Mouse (Mus musculus): ENCODE measurements around the gene Ntm.

The Ntm gene

DNA sequence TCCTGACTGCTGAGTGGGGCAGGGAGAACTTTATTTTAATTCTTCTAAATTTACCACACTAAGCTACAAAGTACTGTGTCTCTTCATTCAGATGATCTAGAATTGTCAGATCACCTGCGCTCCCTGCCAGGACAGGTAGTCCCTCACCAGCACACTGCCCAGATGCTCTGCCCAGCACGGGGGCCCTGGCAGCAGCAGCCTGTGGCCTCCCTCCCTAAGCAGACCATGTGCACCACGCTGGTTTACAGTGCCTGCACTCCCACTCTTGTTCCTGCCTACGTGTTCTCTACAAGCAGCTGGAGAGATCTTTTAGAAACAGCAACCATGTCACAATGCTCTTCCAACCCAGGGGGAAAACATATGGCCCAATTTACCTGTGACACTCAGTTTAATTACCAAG lies 490.7 kb downstream of the Ntm start:
- no peak for DNase-seq (ENCODE audit: low read depth)

DNA sequence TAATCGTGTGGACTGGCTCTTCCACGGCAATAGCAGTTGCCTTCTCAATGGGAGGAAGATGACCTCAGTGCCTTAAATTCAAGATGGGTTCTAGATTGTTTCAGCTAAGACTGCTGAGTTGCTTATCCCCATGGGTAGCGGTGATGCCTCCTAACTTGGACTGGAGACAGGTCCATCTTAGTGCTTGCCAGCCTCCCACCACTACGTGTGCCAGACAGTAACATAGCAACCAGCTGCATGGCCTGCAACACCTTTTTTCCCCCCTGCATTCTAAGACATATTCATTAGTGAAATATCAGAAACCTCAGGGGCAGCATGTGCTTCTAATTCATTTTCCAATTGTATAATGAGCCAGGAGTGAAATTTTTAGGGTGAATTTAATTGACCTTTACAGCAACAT lies 498.2 kb downstream of the Ntm start:
- DNase-seq (ENCODE audit: low read depth) = no peak

DNA sequence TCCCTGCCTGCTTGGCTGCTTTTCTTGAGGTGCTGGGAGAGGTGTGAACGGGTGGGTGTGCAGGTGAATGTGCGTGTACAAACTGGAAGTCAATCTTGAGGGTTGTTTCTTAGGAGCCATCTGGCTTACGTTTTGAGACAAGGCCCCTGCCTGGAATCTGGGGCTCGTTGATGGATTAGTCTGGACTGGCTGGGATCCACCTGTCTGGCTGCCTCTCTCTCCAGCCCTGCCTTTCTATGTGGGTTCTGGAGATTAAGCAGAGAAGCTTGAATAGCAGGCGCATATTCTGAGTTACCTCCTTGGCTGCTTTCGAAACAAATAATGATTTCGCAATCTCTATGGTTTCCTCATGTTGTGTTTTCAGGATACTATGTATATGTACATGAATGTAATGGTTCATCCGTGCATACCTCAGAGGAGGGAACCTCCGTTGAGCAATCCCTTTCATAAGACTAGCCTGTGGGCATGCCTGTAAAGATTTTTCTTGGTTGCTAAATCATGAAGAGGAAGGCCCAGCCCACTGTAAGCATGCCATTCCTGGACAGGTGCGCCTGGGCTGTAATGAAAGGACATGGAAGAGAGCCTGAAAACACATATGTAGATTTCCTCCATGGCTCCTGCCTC lies 499.9 kb downstream of the Ntm start:
- DNase-seq (ENCODE audit: low read depth) = no peak

DNA sequence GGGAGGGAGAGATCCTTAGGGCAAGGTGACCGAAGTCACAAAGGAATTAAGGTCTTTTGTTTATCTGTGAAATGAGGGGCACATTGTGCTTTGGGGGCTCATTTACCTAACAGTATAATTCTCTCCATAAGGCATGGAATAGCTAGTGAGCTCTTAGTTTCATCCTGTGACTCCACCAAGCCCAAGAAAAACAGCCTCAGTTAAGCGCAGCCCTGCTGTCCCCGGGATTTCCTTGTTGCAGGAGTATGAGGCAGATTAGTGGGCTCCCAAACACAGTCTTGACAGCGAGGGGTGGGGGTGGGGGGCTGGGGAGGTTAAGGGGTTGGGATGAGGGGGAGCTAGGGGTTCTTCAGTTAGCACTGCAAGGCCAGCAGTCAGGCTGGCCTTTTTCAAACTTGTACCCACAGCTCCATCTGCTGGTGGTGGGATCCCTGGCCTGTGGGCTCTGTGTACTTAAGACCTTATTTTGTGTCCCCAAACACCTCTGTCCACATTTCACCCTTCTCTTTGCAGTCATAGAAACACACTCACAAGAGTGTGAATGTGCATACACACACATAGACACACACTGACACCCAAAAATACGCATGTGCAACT lies 504.9 kb downstream of the Ntm start:
- peak; percentile 1 for DNase-seq (ENCODE audit: low read depth)

DNA sequence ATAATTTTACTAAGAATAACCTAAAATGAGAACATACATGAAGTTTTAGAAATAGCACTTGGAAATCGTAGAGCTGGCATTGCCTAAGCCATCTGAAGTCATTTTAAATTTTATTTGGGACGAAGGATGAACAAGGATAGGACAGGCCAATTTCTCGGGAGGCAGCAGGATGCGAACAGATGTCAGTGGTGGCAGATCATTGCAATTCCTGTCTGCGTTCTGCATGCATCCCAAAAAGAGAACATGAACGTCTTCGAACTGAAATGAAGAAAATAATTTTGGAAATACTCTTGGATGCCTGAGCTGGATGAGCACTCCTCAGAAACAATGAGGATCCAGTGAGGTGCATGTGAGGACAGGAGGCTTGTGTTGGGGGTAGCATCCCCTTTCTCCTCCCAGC lies 506.9 kb downstream of the Ntm start:
- DNase-seq (ENCODE audit: low read depth) = no peak

DNA sequence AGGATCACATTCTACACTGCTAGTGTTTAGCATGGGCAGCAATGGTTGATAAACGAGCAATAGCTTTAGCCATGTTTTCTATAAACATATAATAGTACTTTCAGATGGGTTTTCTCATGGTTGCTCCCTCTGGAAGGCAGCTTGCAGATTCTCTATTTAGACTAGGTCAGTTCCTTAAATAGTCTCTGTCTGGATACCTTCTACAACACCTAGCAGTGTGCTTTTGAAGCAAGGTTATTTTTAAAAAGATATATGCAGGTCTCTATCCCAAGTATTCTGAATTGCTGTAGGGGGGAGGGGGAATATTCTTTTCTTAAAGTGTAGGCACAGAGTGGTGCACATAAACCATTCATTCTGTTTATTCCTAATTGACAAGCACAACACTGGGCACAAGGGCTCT lies 511.7 kb downstream of the Ntm start:
- DNase-seq (ENCODE audit: low read depth) = no peak

DNA sequence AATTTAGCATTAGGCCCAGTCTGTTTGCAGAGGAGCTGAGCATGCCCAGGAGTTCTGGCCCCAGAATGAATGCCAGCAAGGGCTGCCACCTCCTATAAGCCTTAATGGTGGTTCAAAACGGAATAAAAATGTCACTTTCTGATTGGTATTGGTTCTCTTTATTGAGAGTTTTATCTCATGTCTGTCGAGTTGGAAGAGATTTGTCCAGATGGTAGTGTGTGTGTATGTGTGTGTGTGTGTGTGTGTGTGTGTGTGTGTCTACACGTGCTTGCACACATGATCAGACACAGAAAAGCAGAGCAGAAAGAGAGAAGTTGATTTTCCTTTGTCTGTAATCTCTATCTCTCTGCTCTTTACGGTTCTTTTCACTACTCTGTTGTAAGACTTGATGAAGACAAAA lies 518.9 kb downstream of the Ntm start:
- no peak for DNase-seq (ENCODE audit: low read depth)

DNA sequence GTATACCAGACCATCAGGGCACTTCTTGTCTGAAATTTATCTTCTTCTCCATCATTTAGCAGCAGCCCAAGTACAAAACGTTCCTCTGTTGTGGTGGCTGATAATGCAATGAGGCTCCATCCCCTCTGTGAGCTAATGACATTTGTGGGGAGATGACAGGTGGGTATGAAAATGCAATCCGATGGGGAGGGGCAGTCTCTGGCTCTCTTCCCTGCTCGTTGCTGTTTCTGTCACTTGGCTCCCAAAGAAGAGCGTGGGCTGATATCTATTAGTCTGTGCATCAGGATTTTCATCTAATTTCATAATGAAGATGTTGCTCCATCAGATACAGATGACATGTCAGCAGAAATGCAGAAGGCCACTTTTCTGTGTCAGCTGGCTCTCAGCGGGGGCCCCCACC lies 523.5 kb downstream of the Ntm start:
- no peak for DNase-seq (ENCODE audit: low read depth)

DNA sequence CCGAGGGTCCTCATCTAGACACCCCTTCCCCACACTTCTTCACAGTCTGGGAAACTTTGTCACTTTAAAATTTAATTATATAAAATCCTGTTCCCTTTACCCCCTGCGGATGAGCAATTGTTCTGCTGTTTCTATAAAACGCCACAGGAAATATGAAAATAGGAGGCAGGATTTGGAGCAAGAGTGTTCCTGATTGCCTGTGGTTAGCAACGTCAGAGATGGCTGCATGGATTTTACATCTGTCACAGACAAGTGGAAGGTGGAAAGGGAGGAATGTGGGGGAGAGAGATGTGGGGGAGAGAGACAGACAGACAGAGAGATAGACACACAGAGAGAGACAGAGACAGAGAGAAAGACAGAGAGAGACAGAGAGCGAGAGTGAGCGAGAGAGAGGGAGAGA lies 528.3 kb downstream of the Ntm start:
- no peak for DNase-seq (ENCODE audit: low read depth)

DNA sequence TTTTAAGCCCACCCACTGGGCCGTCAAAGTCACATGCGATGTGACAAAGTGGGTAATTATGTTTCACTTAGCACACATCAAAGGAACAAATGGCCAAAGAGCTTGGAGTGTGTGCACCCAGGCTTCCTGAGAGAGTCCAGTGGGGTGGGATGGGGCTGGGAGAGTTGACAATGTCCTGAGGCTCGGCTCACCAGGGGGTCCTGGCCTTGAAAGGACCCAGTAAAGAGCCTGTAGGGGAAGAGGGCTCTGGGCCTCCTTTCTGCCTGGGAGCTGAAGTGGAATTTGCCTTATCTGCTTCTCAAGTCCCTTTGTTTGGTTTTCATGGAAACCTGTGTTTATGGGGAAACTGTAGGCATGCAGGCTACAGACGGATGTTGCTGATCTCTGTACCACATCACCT lies 529.0 kb downstream of the Ntm start:
- no peak for DNase-seq (ENCODE audit: low read depth)

DNA sequence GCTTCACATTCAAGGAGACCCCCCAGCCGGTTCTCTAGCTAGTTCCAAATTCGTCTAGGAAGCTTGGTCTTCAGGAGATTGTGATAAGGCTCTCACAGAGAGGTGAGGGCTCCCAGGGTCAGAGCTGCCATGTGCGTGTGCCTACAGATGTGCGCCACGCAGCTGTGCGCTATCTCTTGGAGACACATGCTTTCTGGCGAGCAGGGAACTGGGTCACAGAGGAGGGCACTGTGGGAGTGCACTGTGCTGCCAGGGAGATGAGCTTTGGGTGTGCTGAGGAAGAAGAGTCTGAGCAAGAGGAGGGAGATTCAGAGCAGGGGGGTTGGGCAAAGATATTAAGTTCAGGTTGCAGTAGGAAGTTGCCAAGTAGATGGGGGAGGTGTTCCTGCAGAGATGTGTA lies 529.8 kb downstream of the Ntm start:
- no peak for DNase-seq (ENCODE audit: low read depth)

DNA sequence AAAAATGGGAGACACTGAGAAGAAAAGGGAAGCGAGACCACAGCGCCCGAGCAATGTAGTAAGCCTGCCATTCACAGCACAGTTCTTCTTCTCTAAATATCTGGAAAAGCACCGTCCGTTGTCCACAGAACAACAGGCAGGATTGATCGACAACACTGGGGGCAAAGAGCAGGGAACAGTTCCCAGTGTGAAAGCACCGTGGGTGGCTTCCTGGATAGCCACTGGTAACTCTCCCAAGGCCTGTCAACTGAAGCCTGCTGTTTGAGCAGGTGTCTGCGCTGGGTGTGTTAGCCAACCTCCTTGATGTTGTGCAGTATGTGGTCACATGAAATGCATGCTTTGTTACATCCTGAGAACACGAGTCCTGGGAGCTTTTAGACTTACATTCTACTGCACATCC lies 531.4 kb downstream of the Ntm start:
- no peak for DNase-seq (ENCODE audit: low read depth)

DNA sequence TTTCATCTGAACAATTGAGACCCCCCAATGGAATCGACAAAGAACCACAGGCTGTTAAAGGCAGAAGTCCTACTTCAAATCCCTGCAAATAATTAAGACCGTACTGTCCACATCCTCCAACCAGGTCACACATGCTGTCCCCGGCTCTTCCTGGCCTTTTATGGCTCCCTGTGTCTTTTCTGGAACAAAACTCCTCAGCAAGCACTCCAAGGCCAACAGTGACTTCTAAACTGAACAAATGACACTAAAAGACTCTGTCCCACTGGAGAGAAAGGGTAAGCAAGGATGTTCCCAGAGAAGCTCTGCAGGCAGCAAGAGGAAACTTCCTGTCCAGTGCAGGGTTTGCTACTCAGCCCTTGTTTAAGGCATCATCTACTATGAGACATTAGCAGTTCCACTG lies 532.8 kb downstream of the Ntm start:
- DNase-seq (ENCODE audit: low read depth) = no peak

DNA sequence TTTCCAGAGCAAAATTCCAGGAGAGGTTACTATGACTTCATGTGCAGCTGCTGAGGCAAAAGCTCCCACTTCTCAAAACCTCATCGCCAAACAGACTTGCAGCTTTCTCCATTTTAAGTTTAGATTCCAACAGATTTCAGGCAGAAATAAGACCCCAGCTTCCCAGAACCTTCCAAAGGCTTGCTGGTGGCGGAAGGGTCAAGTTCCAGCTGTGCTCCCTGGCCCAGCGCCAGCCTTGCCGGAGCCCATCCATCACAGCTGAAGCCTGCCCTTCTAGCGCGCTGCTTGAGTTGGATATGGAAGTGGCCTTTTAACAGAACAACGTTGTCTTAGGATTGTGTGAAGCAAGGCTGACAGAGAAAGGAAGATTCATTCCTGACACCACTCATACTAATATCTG lies 534.6 kb downstream of the Ntm start:
- no peak for DNase-seq (ENCODE audit: low read depth)

DNA sequence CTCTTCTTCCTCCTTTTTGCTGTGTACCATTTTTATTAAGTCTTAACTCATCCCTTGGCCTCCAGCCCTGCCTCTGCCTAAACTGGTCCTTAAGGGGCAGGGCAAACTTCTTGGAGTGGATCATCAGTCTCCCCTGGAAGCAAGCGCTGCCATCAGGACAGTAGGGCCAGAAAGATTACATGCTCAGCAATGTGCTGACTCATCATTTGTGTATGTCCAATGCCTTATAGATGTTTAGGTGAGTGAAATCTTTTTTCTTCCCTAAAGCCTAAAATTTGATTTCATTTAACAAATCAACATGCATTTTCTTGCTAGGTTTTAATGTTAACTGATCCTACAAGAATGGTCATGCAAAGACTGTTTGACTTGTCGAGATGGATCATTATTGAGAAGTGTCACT lies 536.7 kb downstream of the Ntm start:
- DNase-seq (ENCODE audit: low read depth) = no peak

DNA sequence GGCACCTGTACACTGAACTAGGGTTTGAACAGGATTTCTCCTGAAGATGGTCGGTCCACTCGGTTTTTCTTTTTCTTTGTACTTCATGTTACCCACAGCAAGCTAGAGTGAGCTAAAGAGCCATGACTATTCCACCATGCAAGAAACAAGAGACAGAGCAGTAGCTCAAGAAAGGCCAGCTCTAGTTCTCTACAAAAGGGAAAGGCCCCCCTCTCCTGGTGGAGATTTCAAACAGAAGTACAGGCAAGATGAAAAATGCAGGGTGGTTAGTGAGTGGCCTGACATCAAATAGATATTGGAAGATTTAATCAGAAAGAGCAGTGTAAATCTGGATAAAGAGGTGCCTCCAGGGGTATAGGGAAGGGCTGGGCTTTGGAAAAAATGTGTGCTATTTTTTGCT lies 547.4 kb downstream of the Ntm start:
- DNase-seq (ENCODE audit: low read depth) = no peak

DNA sequence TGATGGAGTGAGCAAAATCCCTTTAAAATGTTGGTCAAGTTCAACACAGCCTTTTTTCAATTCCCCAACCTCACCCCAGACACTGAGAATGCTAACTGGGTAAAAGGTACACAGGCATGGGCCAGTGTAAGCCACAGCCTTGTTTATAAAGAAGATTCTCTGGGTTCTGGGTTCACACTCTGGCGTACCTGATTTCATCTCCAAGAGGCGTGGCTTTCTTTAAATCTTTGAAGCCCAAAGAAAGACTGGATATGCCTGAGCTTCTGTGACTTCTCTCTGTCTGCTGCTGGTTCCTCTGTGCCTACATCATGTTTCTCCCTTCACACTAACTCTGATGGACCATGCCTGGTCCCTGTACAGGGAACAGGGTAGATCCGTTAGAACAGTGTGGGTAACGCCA lies 549.8 kb downstream of the Ntm start:
- no peak for DNase-seq (ENCODE audit: low read depth)

DNA sequence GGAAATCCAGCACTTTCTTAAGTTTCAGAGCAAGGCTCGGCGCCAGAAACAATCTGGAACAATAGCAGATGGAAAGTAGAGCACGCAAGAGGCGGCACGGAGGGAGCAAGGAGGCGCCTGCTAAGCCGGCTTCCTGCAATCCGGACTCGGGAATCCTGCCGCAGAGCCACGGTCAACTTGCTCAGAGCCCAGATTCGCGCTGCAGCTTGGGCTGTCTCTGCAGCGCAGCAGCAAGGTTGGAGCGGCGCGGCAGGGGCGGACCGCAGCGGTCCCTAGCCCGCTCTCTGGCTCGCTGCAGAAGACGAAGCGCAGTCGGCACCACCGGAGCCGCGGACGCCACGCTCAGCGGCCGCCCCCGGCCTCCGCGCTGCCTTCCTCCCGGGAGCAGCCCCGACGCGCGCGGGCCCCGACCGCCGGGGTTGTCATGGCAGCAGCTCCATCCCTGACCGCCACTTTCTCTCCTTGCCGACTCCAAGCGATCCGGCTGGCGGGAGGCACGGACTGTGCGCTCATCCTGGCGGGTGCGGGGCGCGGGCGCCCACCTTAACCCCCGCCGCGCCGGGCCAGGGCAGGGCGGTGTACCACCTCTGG lies 550.7 kb downstream of the Ntm start:
- no peak for DNase-seq (ENCODE audit: low read depth)

DNA sequence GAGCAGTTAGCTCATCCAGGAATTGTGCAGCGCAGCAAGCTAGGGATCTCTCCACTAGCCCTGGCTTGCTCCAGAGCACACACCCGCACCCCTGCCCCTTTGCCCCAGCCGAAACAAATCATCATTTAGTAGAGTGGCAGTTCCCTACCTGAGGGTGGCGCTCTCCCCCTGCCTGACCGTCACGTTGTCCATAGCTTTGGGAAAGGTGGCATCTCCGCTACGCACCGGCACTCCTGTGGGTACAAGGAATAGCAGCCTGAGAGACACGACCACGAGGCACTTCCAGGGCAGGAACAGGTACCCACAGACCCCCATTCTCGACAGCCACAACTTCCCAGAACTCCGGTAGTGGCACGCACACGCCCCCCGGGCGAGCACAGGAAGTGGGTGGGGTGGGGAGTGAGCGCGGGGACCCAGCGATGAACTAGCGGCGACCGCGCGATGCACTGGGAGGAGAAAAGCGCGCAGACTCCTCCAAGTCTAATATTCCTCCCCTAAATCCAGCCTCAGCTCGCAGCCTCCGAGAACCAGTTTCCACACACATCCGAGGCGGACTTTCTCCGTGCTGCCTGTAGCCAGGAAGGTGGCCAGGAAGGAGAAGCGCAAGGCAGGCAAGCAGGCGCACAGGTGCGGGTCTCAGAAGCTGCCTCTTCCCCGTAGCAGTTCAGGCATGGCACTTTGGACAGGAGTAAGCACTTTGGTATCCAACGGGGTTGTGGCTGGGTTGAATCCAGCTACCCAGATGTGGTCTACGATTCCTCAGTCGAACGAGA lies 551.3 kb downstream of the Ntm start:
- no peak for DNase-seq (ENCODE audit: low read depth)

DNA sequence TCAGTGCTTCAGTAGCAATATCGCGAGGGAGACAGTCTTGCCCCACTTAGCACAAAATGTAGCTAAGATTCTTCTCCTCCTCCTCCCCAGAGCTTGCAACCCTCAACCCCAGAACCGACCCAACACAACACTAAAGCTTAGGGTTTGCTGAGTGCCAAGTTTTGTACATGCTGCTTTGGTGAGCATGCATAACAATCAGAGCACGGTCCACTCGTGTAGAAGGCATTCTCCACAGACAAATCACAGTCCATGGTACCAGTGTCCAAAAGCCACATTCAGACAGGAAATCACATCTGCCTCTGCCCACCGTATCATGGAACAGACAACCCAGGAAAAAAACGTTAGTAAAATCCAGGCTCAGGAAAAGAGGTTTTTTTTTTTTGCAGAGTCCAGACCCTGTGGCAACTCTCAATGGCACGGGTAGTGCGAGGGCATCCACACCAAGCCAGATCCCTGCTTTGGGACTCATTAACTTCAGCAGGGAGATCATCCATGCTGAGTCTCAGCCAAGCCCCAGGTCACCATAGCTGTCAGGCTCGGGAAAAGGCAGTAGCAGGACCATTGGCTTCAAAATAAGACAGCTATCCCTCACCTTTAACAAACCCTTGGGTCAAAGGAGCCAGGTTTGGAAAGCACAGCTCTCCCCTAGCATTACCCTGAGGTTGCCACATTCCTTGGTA lies 552.1 kb downstream of the Ntm start:
- DNase-seq (ENCODE audit: low read depth) = no peak

DNA sequence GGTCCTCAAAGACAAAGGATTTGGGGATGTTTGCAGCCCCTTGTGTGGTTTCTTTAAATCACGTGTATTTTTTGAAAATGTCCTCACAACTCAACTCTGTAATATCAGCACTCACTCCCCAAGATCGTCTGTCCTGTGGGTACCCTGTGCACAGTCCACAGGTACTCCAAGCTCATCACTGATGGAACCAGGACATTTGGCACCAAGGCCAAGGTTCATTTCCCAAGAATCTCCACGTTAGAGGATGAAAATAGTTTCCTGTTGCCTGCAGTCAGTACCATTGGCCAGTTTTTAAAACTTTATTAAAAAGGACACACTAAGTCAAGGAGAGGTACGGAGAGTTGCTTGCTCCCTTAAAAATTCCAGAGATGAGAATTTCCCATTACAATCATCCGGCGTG lies 552.7 kb downstream of the Ntm start:
- DNase-seq (ENCODE audit: low read depth) = no peak

DNA sequence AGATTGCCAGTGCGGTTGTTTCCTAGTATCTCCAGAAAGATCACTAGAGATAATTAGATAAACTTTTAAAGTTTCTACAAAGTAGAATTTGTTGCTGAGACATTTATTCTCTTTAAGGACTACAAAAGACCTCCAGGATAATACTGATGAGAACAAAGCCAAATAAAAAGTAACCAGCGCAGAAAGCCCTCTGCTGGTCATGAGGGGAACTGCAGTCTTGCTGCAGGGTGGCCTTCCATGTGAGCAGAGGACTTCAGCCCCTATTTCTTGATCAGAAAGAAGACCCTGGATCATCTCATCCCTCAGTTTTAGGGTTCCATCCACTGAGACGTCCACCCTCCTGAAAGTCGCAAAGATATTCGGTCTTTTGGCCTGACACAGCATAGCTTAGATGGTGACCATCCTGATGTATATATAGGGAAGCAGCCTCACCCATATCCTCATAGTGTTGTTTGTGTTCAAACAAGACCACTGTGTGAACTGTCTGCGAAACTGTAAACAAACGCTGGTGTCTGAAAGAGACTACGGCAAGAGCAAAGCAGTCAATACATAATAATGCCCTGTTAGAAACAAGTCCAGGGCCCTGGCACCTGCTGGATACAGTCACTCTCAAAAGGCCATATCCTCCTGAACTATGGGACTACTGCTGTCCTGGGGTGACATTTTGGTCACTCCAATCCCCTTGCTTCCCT lies 553.6 kb downstream of the Ntm start:
- no peak for DNase-seq (ENCODE audit: low read depth)
